ENCODE assay signal across 19 mouse cellular contexts in genomic region chr8:21095950-21096349, GRCm38 (mm10). TPM values are rescaled to one million over a fixed set of nuclear protein-coding genes. Genes with fewer than 3 reads are reported as not detected.
"Had no signal": no experiment of that assay in that cellular context is flagged by ENCODE, and none has a peak within 500 bp of the region (broad histone marks: within the 10 kb centered on the region; RNA-seq: fewer than 3 reads in every experiment).

Gm14851 (minus strand) TSS chr8:21096050.

RNA-seq across cellular contexts. Expression of gene Gm14851, which starts in this region (rescaled TPM):
- polyA plus RNA-seq: cortical plate, adult 2 months; embryonic facial prominence, embryonic 10.5 days; embryonic facial prominence, embryonic 11.5 days; embryonic facial prominence, embryonic 12.5 days; embryonic facial prominence, embryonic 13.5 days; embryonic facial prominence, embryonic 14.5 days; embryonic facial prominence, embryonic 15.5 days; erythroblast, embryonic 14.5 days; forebrain, embryonic 10.5 days; forebrain, embryonic 11.5 days; forebrain, embryonic 12.5 days; forebrain, embryonic 13.5 days; forebrain, embryonic 14.5 days; forebrain, embryonic 15.5 days; forebrain, embryonic 16.5 days; forebrain, postnatal 0 days; frontal cortex, adult 2 months; gonadal fat pad, adult 2 months; heart, adult 2 months had no signal
